Mouse (Mus musculus): ENCODE measurements around the gene Slit3. TPM values are rescaled to one million over a fixed set of nuclear protein-coding genes. Genes with fewer than 3 reads are reported as not detected.

The Slit3 gene
- polyA plus RNA-seq, 1 experiment, result 211 TPM

DNA sequence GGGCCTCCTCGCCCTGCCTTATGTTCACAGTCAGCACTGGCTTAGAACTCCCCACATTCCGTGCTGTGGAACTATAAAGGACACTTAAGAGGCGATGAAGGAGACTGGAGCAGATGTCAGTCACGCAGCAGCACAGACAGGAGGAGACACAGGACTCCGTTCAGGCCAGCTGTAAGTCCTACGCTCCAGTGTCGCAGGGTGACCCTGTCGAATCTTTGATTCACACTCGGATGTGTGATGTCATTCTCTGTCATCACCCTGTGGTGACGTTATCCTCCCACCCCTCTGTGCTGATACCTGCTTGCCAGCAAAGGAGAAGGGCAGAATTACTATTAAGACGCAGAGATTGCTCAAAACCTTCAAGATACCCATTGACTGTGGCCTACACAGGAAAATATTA lies 448.9 kb downstream of the Slit3 start:
- no peaks in the 10 kb centered on the region for H3K4me1 ChIP-seq (ENCODE audit: control insufficient read depth, insufficient read depth, low read length)
- TF ChIP-seq CTCF (IDR thresholded peaks at IDR 0.05; ENCODE audit: borderline replicate concordance, insufficient read depth, low read length) (no peak), POLR2A (IDR thresholded peaks at IDR 0.05; ENCODE audit: low read depth, low read length) (no peak)
- H3K4me3 ChIP-seq (ENCODE audit: insufficient read depth, low read length), result no peak overlapping the region
- H3K27ac ChIP-seq (ENCODE audit: insufficient read depth, low read length), result no peak overlapping the region

DNA sequence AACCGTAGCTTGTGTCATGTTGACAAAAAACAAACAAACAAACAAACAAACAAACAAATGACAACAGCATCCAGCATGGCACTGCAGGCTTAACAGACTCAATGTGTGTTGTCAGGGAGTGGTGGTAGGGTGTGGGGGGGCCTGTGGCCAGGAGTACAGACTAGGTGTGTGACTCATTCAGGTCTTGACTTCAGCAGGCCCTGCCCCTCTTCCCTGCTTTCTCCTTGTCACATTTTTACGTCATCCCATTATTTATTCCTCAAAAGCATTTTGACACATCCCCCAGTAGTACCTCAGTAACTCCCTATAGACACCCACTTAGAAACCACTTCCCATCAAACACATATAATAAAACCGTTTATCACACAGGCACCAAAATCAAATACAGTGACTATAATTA lies 450.9 kb downstream of the Slit3 start:
- no peak overlapping the region for H3K27ac ChIP-seq (ENCODE audit: insufficient read depth, low read length)
- no peaks in the 10 kb centered on the region for H3K4me1 ChIP-seq (ENCODE audit: control insufficient read depth, insufficient read depth, low read length)
- TF ChIP-seq CTCF (IDR thresholded peaks at IDR 0.05; ENCODE audit: borderline replicate concordance, insufficient read depth, low read length), result no peak
- no peak for TF ChIP-seq POLR2A (IDR thresholded peaks at IDR 0.05; ENCODE audit: low read depth, low read length)
- no peak overlapping the region for H3K4me3 ChIP-seq (ENCODE audit: insufficient read depth, low read length)

DNA sequence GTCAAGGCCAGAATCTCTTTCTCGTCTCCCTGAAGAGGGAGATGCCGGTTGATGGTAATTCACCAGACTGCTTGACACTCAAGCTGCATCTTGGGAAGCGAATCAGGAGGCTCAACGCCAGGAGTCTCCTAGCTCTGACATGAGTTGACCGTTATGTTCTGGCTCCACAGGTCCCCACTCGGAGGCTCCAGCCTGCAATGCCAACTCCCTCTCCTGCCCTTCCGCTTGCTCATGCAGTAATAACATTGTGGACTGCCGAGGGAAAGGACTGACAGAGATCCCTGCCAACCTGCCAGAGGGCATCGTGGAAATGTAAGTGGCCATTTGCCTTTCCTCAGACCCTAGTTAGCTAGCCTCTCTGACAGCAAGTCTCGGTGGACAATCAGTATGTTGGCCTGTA lies 457.8 kb downstream of the Slit3 start:
- Histone ChIP-seq H3K27ac (ENCODE audit: insufficient read depth, low read length) (no peak overlapping the region), H3K4me1 (ENCODE audit: control insufficient read depth, insufficient read depth, low read length) (no peaks in the 10 kb centered on the region; the same call in 1 of the 2 replicates), H3K4me3 (ENCODE audit: insufficient read depth, low read length) (no peak overlapping the region)
- TF ChIP-seq POLR2A (IDR thresholded peaks at IDR 0.05; ENCODE audit: low read depth, low read length) (no peak), CTCF (IDR thresholded peaks at IDR 0.05; ENCODE audit: borderline replicate concordance, insufficient read depth, low read length) (no peak)

DNA sequence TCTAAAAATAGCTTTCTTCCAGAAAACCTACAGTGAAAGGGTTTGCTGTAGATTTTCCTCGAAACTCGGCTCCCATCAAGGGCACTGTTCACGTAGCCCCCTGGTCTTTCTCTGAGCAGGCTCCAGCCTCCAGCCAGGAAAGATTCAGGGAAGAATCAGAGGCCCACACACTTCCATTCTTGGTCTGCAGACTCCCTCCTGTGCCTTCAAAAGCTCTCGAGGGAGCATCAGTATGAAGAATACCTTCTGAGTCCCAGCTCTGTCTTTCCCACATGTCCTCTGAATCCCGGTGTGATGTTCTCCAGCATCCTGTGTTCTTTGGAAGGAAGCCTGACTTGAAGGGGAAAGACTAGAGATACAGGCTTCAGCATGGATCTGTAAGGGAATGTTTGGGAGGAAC lies 461.6 kb downstream of the Slit3 start:
- Histone ChIP-seq H3K27ac (ENCODE audit: insufficient read depth, low read length) (peak overlapping the region; percentile 41), H3K4me1 (ENCODE audit: control insufficient read depth, insufficient read depth, low read length) (peaks cover 8% of the 10 kb centered on the region), H3K4me3 (ENCODE audit: insufficient read depth, low read length) (no peak overlapping the region)
- TF ChIP-seq CTCF (IDR thresholded peaks at IDR 0.05; ENCODE audit: borderline replicate concordance, insufficient read depth, low read length) (no peak), POLR2A (IDR thresholded peaks at IDR 0.05; ENCODE audit: low read depth, low read length) (no peak)

DNA sequence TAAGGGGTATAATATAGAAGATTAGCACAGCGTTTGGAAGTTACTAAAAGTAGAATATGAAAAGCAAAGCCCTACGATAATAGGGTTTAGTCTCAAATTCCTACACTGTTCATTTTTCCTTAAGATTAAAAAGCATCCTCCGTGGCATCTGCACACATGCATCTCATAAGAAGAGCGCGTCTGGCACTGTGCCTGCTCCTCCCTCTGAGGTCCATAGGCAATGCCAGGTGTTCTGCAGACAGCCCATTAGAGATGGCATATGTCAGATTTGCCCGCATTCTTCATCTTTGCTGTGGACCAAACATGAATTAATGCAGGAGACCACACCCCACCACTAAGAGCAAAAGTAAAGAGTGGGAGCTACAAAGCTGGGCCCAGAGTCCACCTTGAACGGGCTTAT lies 462.6 kb downstream of the Slit3 start:
- Histone ChIP-seq H3K4me3 (ENCODE audit: insufficient read depth, low read length) (no peak overlapping the region), H3K4me1 (ENCODE audit: control insufficient read depth, insufficient read depth, low read length) (peaks cover 8% of the 10 kb centered on the region), H3K27ac (ENCODE audit: insufficient read depth, low read length) (no peak overlapping the region)
- TF ChIP-seq CTCF (IDR thresholded peaks at IDR 0.05; ENCODE audit: borderline replicate concordance, insufficient read depth, low read length), result no peak
- no peak for TF ChIP-seq POLR2A (IDR thresholded peaks at IDR 0.05; ENCODE audit: low read depth, low read length)

DNA sequence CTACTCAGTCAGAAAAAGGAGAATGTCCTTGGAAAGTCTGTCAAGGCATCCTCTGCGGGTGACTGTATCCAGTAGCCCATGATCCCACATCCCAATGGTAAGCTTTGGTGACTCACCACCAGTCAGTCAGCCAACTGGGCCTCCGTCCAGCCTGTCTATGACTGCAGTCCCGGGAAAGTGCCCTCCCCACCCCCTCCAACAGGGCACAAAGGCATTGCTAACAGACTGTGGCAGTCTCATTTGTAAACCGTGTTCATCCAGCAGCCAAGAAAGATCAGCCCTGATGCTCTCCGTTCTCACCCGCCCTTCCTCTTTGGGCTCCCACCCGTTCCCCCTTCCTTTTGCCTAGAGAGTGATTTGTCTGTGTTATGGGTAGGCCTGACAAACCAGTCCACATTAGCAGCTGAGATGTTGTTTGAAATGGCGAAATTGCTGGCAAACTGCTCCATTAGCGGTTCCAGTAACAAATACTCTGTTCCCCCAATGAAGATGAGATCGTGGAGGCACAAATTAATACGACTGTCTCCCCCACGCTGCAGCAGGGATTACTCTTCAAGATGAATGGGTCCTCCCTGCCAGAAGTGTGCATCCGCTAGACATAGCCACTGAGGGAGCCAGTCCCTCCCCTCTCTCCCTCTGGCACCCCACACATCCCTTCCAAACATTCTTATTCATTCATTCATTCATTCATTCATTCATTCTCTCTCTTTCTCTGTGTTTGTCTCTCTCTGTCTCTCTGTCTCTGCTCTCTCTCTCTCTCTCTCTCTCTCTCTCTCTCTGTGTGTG lies 466.3 kb downstream of the Slit3 start:
- H3K4me3 ChIP-seq (ENCODE audit: insufficient read depth, low read length), result no peak overlapping the region
- peaks cover 14% of the 10 kb centered on the region for H3K4me1 ChIP-seq (ENCODE audit: control insufficient read depth, insufficient read depth, low read length)
- TF ChIP-seq POLR2A (IDR thresholded peaks at IDR 0.05; ENCODE audit: low read depth, low read length) (no peak), CTCF (IDR thresholded peaks at IDR 0.05; ENCODE audit: borderline replicate concordance, insufficient read depth, low read length) (no peak)
- peak overlapping the region; percentile 45 for H3K27ac ChIP-seq (ENCODE audit: insufficient read depth, low read length)

DNA sequence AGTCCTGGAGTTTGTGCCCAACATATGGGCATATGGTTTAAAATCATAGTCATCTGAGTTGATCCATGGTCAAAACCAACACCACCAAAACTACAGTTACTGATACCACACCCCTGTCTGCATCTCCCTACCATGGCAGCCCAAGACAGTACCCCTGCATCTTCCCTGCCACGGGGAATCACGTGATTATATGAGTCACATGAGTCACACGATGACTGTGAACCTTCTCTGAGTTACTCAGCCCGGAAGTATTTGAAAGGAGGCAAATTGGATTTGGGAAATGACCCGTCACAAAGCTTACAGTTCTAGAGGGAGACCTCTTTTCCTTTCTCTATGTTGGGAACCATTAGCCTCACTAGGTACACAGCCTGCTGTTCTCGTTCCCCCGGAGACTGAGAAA lies 468.9 kb downstream of the Slit3 start:
- no peak overlapping the region for H3K4me3 ChIP-seq (ENCODE audit: insufficient read depth, low read length)
- TF ChIP-seq CTCF (IDR thresholded peaks at IDR 0.05; ENCODE audit: borderline replicate concordance, insufficient read depth, low read length), result no peak
- TF ChIP-seq POLR2A (IDR thresholded peaks at IDR 0.05; ENCODE audit: low read depth, low read length), result no peak
- peaks cover 14% of the 10 kb centered on the region for H3K4me1 ChIP-seq (ENCODE audit: control insufficient read depth, insufficient read depth, low read length)
- H3K27ac ChIP-seq (ENCODE audit: insufficient read depth, low read length), result peak overlapping the region; percentile 21; the same call in 1 of the 2 replicates

DNA sequence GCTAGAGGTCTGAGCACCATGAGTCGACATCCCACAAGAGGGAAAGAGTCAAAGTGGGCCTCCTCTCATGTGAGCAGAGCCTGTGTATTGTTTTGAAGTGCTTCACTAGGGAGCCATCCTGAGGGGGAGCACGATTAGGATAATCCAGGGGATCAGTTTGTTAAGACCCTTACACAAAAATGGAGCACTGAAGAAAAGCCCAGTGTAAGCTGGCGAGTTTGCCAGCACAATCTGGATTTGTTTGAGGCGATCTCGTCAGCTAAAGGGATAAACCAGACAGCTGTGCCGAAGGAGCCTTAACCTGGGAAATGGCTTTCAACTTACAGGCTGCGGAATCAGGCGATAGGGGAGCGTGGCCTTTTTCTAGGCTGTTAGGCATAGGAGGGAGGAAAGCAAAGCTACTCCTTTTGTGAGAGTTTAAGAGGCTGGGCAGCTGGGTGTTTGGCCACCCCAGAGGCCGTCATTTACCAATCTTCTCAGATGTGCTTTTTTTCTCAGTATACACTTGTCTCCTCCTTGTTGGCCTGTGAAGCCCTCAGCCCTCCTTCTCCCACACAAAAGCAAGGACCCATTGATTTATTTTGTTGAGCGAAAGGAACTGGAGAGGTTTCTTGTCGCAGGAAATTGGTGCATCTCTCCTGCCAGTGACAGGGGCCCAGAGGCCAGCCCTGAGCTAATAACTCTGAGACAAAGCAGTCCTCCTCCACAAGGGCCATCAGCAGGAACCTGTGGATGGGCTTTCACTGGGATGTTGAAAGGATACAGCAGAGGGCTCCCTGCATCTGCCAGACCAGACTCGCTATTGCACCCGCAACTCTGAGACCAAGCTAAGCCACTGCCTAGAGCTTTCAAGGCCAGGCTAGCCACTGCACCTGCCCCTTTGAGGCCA lies 472.4 kb downstream of the Slit3 start:
- Histone ChIP-seq H3K4me1 (ENCODE audit: control insufficient read depth, insufficient read depth, low read length) (peaks cover 7% of the 10 kb centered on the region), H3K27ac (ENCODE audit: insufficient read depth, low read length) (no peak overlapping the region), H3K4me3 (ENCODE audit: insufficient read depth, low read length) (no peak overlapping the region)
- TF ChIP-seq CTCF (IDR thresholded peaks at IDR 0.05; ENCODE audit: borderline replicate concordance, insufficient read depth, low read length) (no peak), POLR2A (IDR thresholded peaks at IDR 0.05; ENCODE audit: low read depth, low read length) (no peak)

DNA sequence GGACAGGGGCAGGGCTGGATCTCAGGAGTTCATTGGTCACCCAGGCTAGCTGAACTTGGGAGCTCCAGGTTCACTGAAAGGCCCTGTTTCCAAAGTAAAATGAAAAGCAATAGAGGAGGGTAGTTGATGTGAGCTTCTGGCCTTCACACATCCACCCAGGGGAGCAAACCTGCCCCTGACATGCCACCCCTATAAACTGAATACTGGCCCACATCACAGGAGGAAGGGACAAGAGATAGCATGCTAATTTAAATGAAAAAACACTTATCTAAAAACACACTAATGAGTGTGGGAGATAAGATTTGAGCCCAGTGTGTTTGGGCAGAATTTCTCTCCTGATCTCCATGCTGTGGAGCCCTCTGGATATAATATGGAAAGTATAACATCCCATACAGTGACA lies 475.0 kb downstream of the Slit3 start:
- Histone ChIP-seq H3K27ac (ENCODE audit: insufficient read depth, low read length) (no peak overlapping the region), H3K4me1 (ENCODE audit: control insufficient read depth, insufficient read depth, low read length) (no peaks in the 10 kb centered on the region), H3K4me3 (ENCODE audit: insufficient read depth, low read length) (no peak overlapping the region)
- TF ChIP-seq POLR2A (IDR thresholded peaks at IDR 0.05; ENCODE audit: low read depth, low read length), result no peak
- no peak for TF ChIP-seq CTCF (IDR thresholded peaks at IDR 0.05; ENCODE audit: borderline replicate concordance, insufficient read depth, low read length)

DNA sequence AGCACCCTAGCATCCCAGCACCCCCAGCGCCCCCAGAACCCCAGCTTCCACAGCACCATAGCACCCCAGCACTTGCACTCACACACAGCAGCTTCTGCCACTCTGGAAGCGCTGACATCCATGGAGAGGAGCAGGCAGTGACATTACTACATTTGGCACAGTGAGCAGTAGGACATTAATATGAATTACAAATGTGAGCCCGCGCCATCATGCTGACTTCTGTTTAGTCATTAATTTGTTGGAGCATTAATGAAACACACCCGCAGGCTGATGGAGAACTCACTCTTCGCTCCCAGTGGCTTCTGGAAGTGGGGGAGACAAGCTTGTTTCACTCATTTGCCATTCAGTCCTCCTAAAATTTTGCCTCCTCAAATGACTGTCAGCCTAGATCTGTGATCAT lies 476.9 kb downstream of the Slit3 start:
- H3K4me1 ChIP-seq (ENCODE audit: control insufficient read depth, insufficient read depth, low read length), result no peaks in the 10 kb centered on the region
- TF ChIP-seq POLR2A (IDR thresholded peaks at IDR 0.05; ENCODE audit: low read depth, low read length), result no peak
- no peak for TF ChIP-seq CTCF (IDR thresholded peaks at IDR 0.05; ENCODE audit: borderline replicate concordance, insufficient read depth, low read length)
- H3K4me3 ChIP-seq (ENCODE audit: insufficient read depth, low read length), result no peak overlapping the region
- no peak overlapping the region for H3K27ac ChIP-seq (ENCODE audit: insufficient read depth, low read length)
